Mouse (Mus musculus) spleen, postnatal 0 days (tissue): Measurements from ENCODE around the gene Slc25a29. TPM values are rescaled to one million over a fixed set of nuclear protein-coding genes. Genes with fewer than 3 reads are reported as not detected.

Experiments
- microRNA counts: library from miRNA; unstranded; fragments of <30 nt; microRNA quantifications from one replicate; lab custom pipeline; 2015
- polyA plus RNA-seq: library from polyadenylated mRNA; unstranded; fragments of >200 nt; fragmentation: Nextera tagmentation; extraction: Ambion mirVana; gene quantifications from 2 replicates; pipeline ENCODE4 v1.2.1, GENCODE M21; 2015

Slc25a29 gene
- 1.3 and 1.4 TPM in 2 replicates for polyA plus RNA-seq

GRCm38 (mm10) chr12:108835840-108836409, at the start of gene Slc25a29, which contains the start of gene Slc25a47:
Gene Slc25a29, minus strand, starts transcription at chr12:108835883.
Gene Slc25a47, plus strand, starts transcription at chr12:108836046.

GRCm38 (mm10) chr12:108792546-108793452, 42.9 kb downstream of the Slc25a29 start, which contains the start of gene Yy1:
Gene Yy1, plus strand, starts transcription at chr12:108792973.

MicroRNAs within 50 kb of the gene (microRNA counts, 519-probe panel; counts per million panel counts)
- 88.3 counts per million for microRNA mmu-miR-345-3p (lab: Ali Mortazavi, UCI)
- 88.3 counts per million for microRNA mmu-miR-345-5p (lab: Ali Mortazavi, UCI)

Other genes starting within 250 kb of the Slc25a29 start
- gene Degs2, start 133.6 kb downstream of the Slc25a29 start, polyA plus RNA-seq: 0.17 and 0.53 TPM in 2 replicates
- 11.7 and 12.5 TPM in 2 replicates for gene Yy1, start 42.9 kb downstream of the Slc25a29 start, polyA plus RNA-seq
- gene Slc25a47, start 163 bp upstream of the Slc25a29 start, polyA plus RNA-seq: 1.8 and 3.2 TPM in 2 replicates
- 3.3 and 3.8 TPM in 2 replicates for gene Wdr25, start 57.7 kb upstream of the Slc25a29 start, polyA plus RNA-seq
- 25.2 and 28.2 TPM in 2 replicates for gene Wars, start 58.3 kb upstream of the Slc25a29 start, polyA plus RNA-seq
- 0.60 and 0.99 TPM in 2 replicates for gene Begain, start 232.3 kb upstream of the Slc25a29 start, polyA plus RNA-seq